Mouse (Mus musculus) cerebellum, adult 8-10 months (tissue): ENCODE data around the gene Gm5640.
"Not testable (repeated sequence)": the region's sequence is repeated elsewhere in the genome, so short reads cannot be mapped to it uniquely, and the experiment has no call there.

Experiments
- DNase-seq: peaks from one replicate; pipeline ENCODE4 v3.0.0; 2022

Gene Gm5640

DNA sequence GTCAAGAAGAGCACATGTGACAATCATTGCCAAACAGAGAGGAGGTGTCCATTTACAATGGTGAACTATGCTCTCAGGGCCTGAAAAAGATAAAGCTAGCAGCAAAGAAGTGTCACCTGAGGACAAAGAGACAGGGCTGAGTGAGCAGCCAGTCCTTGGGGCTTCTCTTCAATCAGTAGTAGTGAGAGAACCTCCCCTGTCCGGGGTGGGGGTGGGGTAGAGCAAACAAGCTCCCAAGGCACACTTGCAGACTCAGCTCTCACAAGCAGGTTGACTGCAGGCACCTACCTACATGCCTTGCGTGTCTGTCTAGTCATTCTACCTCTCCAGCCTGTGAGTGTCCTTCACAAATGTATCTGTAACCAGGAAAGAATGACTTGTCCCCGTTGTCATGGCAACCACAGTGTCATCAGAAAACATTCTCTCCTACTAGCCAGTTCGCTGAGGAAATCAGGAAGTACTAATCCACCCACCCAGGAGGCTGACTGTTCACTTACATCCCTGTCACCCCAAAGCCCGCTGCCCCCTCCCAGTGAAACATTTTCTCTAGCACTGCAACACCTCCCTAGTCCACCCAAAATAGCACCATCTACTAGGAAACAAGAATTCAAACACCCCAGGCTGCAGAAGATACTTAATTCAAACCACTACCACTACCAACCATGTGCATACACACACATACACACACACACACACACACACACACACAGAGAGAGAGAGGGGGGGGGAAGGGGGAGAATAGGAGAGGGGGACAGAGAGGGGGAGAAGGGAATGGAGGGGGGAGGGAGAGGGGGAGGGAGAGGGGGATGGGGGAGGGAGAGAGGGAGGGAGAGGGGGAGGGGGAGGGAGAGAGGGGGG is at the start of gene Gm5640:
Gene Gm5640 (minus strand): TSS at position 170 of the 858 bp plus-strand sequence.
- not testable (repeated sequence) for DNase-seq

GRCm38 (mm10) chrX:74646393-74646792 is 958 bp upstream of the Gm5640 start:
- DNase-seq = not testable (repeated sequence)

DNA sequence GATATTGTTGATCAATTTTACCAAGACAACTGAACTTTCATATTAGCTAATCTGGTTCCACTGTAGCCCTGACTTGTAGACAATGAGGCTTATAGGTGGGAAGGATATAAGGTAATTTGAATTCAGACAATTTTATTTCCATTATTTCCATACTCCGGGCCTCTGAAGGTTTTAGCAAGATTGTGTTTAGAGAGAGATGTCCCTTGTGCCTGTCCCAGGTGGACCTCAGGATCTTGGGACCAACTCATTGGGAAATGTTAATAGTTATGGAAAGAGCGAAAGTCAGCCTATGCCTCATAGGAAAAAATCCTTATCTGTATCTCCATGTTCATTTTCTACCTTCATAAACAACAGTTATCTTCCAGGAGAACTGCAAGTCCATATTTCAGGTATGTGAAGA is 53.1 kb downstream of the Gm5640 start, which contains the start of gene Olfr1325:
Gene Olfr1325 (plus strand): TSS at position 301 of the 400 bp plus-strand sequence.
- no peak for DNase-seq
